Mouse (Mus musculus) adrenal gland, postnatal 14 days (tissue): Measurements from ENCODE around the gene Stambp. TPM values are rescaled to one million over a fixed set of nuclear protein-coding genes. Genes with fewer than 3 reads are reported as not detected.
A peak's percentile ranks its signal among the peaks of the same experiment; 100 is the strongest.

Experiments
- DNase-seq: peaks from one replicate; pipeline ENCODE4 v3.0.0; 2021; ENCODE audit warnings: mixed read lengths
- total RNA-seq: library from RNA; stranded (reverse); gene quantifications from 2 replicates; pipeline ENCODE4 v1.2.3, GENCODE M21; 2021

Stambp gene
- total RNA-seq, 1 experiment from 2014 or later: 18.0 TPM

GRCm38 (mm10) chr6:83501524-83502310 lies 70.8 kb downstream of the Stambp start:
- DNase-seq: no peak

GRCm38 (mm10) chr6:83500462-83500861 lies 72.1 kb downstream of the Stambp start:
- DNase-seq: no peak

DNA sequence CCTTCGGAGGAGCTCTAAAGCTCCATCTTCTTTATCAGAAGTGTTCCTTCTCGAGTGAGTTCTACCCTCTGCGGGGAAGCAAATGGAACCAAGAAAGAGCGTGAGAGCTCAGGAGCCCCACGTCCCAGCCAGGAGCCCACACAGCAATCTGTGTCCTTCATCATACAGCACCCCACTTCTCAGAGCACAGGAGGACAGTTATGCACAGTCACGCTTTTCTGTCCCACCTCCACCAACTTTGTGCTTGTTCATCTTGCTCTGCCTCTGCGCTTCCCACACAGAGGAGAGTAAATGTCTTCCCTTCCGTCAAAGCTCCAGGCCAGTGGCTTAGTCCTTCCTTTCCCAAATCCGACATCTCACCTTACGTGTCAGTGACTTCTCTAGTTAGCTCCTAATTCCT lies 73.5 kb downstream of the Stambp start:
- no peak for DNase-seq

- peak; percentile 81 for DNase-seq
Observed at GRCm38 (mm10) chr6:83496753-83497710, 75.5 kb downstream of the Stambp start.

- DNase-seq: peak; percentile 87
Observed at GRCm38 (mm10) chr6:83496009-83496752, 76.3 kb downstream of the Stambp start.

Other genes with a start within 250 kb of the Stambp start
- 21.1 and 24.1 TPM in 2 replicates for gene Mthfd2, start 246.8 kb downstream of the Stambp start, total RNA-seq
- 75.9 and 79.9 TPM in 2 replicates for gene Mob1a, start 246.7 kb downstream of the Stambp start, total RNA-seq
- 261 TPM in 2 replicates for gene Bola3, start 223.6 kb downstream of the Stambp start, total RNA-seq
- 49.9 and 61.8 TPM in 2 replicates for gene Tet3, start 113.6 kb downstream of the Stambp start, total RNA-seq
- 45.2 and 46.6 TPM in 2 replicates for gene Dguok, start 65.8 kb downstream of the Stambp start, total RNA-seq
- gene Actg2, start 36.5 kb downstream of the Stambp start, total RNA-seq: 2.0 and 5.0 TPM in 2 replicates
- gene Clec4f, start 83.5 kb upstream of the Stambp start, total RNA-seq: 0.26 and 8.6 TPM in 2 replicates
- gene Cd207, start 105.1 kb upstream of the Stambp start, total RNA-seq: 0.37 and 0.64 TPM in 2 replicates
- gene Vax2, start 138.5 kb upstream of the Stambp start, total RNA-seq: not detected in 2 replicates
- not detected in 2 replicates for gene Atp6v1b1, start 170.3 kb upstream of the Stambp start, total RNA-seq
- gene Ankrd53, start 189.9 kb upstream of the Stambp start, total RNA-seq: 0.23 TPM in 1 of 2 replicates, not detected in the other
- 111 and 143 TPM in 2 replicates for gene Tex261, start 203.1 kb upstream of the Stambp start, total RNA-seq
- gene Nagk, start 222.3 kb upstream of the Stambp start, total RNA-seq: 37.6 and 42.1 TPM in 2 replicates